Mouse (Mus musculus) brain, embryonic 14.5 days (tissue): ENCODE results near the gene Gcnt1. TPM values are rescaled to one million over a fixed set of nuclear protein-coding genes. Genes with fewer than 3 reads are reported as not detected.

Experiments
- DNase-seq: peaks from one replicate; pipeline ENCODE4 v3.0.0-alpha.2; 2011; ENCODE audit warnings: low read depth
- CTCF ChIP-seq: fragments of 200-500 bp; IDR thresholded peaks from 2 replicates; pipeline ENCODE4 v1.5.1; 2012; ENCODE audit warnings: inconsistent platforms, mild to moderate bottlenecking, moderate library complexity, borderline replicate concordance; ENCODE audit not compliant: insufficient read depth, insufficient read length; ENCODE audit errors: extremely low read depth
- POLR2A ChIP-seq: fragments of 200-500 bp; IDR thresholded peaks from 2 replicates; pipeline ENCODE4 v1.6.1; 2012; ENCODE audit warnings: mild to moderate bottlenecking, inconsistent platforms, borderline replicate concordance; ENCODE audit not compliant: poor library complexity, insufficient read depth, insufficient read length, severe bottlenecking; ENCODE audit errors: extremely low read depth
- polyA plus RNA-seq: library from polyadenylated mRNA; depleted of rRNA; stranded (reverse); fragments of >200 nt; gene quantifications from 2 replicates; pipeline ENCODE4 v1.2.3, GENCODE M21; 2012

Gcnt1 gene
- polyA plus RNA-seq, 1 experiment = 0.97 TPM

DNA sequence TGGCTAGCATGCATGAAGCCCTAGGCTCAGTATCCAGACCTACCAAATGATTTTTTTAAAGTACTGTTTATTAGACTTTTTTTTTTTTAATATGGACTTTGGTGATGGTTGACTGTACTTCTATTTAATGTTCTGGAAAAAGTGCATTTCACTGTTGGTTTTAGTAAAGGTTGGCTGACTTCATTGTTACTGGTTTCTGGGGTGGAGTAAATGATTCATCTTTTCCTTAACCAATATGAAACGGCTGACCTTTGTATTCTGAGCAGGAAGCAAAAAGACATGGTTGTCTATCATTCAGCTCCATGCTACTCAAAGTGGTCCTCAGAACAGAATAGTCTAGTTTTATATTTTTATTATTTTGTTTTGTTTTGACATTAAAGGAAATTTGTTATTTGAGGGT, 12.8 kb upstream of the Gcnt1 start:
- no peak for DNase-seq
- no peak for TF ChIP-seq CTCF
- TF ChIP-seq POLR2A = no peak

DNA sequence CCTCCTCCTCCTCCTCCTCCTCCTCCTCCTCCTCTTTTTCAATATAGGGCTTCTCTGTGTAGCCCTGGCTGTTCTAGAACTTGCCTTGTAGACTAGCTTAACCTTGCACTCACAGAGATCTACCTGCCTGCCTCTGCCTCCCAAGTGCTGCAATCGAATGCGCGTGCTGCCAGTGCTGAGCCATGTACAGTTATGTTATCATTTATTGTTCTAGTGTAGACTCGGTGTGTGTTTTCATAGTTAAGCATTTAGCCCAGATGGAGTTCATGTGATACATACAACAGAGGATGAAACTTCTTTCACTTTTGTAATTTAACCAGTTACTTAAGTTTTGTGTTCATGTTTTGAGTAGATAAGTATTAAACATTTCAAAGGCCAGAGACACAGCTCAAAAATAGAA, 12.4 kb upstream of the Gcnt1 start:
- DNase-seq = no peak
- no peak for TF ChIP-seq POLR2A
- no peak for TF ChIP-seq CTCF

DNA sequence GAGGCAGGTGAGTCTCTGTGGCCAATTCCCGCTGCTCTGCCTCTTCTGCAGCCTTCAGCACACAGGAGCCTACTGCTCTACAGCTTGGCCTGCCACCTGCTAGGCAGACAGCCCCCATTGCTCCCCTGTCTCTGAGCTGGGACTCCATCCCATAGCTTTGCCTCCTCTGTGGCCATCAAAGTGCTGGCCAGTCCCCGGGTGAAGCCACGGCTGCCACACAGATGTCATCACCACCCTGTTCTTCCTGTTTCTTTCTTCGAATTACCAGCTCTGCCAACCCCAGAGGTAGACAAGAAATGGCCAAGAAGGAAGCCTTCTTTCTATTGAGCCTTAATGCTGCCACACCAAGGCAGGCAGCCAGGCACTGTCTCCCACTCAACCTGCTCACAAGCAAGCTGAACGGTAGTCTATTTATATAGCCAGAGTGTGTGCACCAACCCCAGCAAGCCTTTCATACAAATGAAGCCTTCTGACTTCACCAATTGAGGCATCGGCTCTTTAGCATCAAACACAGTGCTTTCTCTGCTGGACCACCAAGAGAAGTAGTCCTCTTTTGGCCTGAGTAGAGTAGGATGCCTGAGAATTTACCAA, 10.3 kb upstream of the Gcnt1 start:
- TF ChIP-seq CTCF (no peak), POLR2A (no peak)
- DNase-seq = no peak

DNA sequence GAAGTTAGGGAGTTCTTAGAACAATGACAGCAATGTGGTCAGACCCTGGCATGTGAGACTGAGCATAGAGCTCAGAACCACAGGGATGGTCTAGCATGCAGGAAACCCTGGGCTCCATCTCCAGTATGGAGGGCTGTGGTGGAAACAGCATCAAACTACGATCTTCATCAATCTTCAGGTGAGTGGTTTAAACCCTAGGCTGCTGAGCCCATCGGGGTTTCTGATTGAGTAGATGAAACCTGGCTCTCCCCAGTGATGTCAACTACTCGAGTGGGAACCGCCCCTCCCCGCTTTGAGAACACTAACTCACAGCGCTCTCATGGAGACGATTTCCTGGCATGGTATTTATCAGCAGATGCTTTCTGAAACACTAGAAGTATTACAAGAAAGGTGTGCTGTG, 7.9 kb upstream of the Gcnt1 start:
- no peak for TF ChIP-seq CTCF
- TF ChIP-seq POLR2A = no peak
- DNase-seq = no peak

DNA sequence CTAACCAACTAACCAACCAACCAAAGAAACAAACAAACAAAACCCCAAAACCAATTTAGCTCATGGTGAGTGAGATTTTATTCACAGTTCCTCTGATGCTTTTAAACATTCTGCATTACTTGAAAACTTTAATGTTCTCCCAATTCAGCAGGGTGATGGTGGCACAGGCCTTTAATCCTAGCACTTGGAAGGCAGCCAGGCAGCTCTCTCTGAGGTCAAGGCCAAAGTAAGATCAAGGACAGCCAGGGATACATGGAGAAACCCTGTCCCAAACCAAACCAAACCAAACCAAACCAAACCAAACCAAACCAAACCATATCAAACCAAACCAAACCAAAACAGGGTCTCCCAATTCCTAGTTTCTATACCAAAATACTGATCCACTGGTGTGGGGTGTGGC, 6.2 kb upstream of the Gcnt1 start:
- no peak for DNase-seq
- TF ChIP-seq POLR2A (no peak), CTCF (no peak)

DNA sequence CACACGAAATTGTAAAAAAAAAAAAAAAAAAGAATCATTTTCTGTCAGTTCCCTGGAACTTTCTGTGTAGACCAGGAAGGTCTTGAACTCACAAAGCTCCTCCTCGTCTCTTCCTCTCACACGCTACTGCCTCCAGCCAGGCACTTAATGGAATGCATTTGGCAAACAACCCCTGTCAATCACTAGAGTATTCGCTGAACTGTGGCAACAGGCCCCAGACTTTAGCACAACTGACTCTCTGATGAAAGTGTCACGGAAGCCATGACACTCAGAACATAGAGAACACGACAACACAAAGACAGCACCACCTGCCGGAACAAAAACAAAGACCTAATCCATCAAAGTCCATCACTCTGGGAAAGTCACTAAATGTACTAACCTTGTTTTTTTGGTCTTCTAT, 3.1 kb downstream of the Gcnt1 start:
- DNase-seq = peak; percentile 7
- TF ChIP-seq POLR2A (no peak), CTCF (no peak)

DNA sequence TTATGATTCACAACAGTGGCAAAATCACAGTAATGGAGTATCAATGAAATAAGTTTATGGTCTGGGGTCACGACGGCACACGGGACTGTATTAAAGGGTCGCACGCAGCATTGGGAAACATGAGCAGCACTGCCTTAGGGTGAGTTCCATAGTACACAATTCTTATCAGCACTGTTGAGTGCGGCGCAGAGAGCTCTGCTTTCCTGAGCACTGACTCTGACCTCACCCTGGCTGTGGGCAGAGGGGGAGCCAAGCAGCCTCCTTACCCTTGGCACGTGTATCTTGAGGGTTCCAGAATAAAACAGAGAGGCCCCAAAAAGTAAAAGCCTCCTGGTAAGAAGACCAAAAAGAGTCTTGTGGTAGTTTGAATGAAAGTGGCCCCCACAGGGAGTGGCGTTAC, 4.1 kb downstream of the Gcnt1 start:
- no peak for DNase-seq
- TF ChIP-seq CTCF (no peak), POLR2A (no peak)

DNA sequence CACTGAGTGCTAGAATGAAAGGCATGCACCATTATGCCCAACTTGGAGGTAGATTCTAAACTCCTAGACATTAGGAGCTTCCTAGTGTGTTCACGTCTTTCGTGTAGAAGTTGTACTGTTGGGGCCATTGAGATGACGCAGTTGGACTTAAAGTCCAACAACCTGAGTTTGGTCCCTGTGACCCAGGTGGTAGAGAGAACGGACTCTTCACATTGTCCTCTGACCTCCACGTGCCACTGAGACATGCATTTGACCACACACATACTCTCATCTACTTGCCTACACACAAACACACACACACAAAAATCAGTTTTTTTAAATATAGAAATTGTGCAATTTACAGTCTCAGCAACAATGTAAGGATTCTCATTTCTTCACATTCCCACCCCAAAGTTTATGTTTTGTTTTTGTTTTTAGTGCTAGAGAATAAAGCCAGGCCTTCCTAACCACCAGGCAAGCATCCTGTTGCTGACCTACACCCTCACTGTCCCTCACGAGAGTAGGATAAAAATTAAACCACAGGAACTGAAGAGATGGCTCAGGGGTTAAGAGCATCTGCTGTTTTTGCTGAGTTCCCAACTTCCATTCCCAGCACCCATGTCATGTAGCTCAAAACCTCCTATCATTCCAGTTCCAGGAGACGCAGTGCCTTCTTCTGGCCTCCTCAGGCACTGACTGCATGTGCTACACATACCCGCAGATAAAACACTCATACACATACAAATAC, 6.1 kb downstream of the Gcnt1 start:
- DNase-seq = no peak
- no peak for TF ChIP-seq CTCF
- TF ChIP-seq POLR2A = no peak

DNA sequence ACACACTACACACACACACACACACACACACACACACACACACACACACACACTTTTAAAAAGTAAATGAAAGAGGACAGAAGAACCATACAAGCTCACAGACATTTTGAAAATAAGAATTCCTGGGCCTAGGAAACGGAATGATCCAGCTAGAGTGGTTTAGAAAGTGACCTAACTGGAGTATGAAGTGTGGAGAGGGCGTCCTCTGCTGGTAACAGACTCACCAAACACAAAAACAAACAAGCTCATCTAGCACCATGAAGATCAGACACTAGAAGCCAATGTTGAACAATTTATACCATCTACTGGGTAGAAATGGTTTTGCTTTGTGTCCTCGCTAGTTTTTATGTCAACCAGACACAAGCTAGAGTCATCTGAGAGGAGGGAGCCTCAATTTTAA, 7.9 kb downstream of the Gcnt1 start:
- DNase-seq = peak; percentile 54
- TF ChIP-seq POLR2A (no peak), CTCF (peak; percentile 41; the same call in 1 of the 2 replicates)

DNA sequence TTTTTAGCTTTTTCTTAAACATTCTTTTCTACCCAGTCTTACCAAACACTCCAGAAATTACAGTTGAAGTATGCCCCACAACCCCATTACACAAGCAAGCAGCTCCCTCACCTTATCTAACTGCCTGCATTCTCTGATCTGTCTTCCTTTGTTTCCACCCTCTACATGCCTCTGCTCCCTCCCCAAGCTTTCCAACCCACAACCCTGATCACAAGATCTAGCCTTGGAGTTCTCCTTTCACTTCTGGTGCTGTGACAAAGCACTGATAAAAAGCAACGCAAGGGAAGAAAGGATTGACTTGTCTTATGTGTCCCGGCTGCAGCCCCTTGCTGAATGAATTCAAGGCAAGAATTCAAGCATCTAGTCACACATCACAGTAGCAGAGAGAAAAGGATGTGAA, 11.5 kb downstream of the Gcnt1 start:
- TF ChIP-seq CTCF = no peak
- no peak for TF ChIP-seq POLR2A

DNA sequence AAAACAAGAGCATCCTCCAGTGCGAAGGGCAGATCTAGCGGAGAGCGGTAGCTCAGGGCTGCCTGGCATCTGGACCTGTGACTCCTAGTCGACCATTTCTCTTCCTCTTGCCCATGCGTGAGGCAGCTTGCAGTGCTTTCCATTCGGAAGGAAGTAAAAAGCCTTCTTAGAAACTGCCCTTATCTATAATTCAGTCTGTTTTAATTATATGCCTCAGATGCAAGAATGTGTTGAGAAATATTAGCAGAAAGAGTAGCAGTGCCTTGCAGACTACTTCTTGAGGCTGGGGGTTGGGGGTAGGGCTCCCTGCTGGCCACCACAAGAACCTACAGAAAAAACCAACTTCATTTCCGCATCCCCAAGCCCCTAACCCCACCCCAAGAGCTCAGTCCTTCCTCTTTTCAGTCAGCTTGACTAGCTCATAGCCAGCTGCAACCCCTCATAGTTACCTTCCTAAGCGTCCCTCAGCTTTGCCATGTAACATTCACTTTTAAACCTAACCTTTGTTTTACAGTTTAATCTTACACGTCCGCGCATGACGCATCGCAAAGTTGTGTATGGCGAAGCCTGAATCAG, 13.2 kb downstream of the Gcnt1 start:
- no peak for TF ChIP-seq POLR2A
- no peak for TF ChIP-seq CTCF
- DNase-seq = no peak

More for the DNA sequence above, 11.5 kb downstream of the Gcnt1 start:
- no peak for DNase-seq

DNA sequence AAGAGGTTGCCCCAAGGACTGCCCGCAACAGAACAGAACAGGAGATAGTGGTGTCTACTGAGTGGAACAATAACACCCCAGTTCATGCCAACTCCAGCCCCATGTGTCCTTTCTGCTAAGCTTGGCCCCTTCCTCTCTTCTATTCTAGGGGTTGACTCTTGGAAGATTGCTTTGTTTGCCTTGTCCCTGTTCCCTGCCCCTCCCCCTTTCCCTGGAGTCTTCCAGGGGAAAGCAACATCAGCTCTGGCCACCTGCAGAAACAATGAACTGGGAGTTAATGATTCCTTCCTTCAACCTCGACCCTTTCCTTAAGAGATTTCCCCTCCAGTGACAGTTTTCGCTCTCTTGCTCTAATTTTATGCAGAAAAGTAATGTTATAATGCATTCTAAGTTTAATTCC, 15.3 kb downstream of the Gcnt1 start:
- TF ChIP-seq CTCF (no peak), POLR2A (no peak)

More for the DNA sequence above, 15.3 kb downstream of the Gcnt1 start:
- DNase-seq = no peak
